Mouse (Mus musculus) lung, embryonic 16.5 days (tissue): ENCODE data around the gene Chrna1. TPM values are rescaled to one million over a fixed set of nuclear protein-coding genes. Genes with fewer than 3 reads are reported as not detected.
A peak's percentile ranks its signal among the peaks of the same experiment; 100 is the strongest.

Experiments used
- ATAC-seq: fragments of 200-750 bp; cut with Nextera tagmentation; 2 replicates; pipeline ENCODE4 v1.8.0; 2017; ENCODE audit warnings: low read depth, mild to moderate bottlenecking, moderate library complexity
- H3K27ac ChIP-seq: fragments of 300-500 bp; sonication (generic); 2 replicates; pipeline ENCODE4 v1.5.1; 2014; ENCODE audit warnings: mild to moderate bottlenecking, control low read depth, low read length
- H3K27me3 ChIP-seq: fragments of 300-500 bp; sonication (generic); 2 replicates; pipeline ENCODE4 v1.6.1; 2014; ENCODE audit warnings: low read depth, low read length, mixed read lengths; ENCODE audit not compliant: control insufficient read depth, insufficient read depth
- H3K36me3 ChIP-seq: fragments of 300-500 bp; sonication (generic); 2 replicates; pipeline ENCODE4 v1.6.1; 2014; ENCODE audit warnings: low read length; ENCODE audit not compliant: control insufficient read depth, insufficient read depth
- H3K4me1 ChIP-seq: fragments of 300-500 bp; sonication (generic); replicated peaks from 2 replicates; pipeline ENCODE4 v1.6.1; 2014; ENCODE audit warnings: low read length, mixed read lengths; ENCODE audit not compliant: control insufficient read depth, insufficient read depth
- H3K4me2 ChIP-seq: fragments of 300-500 bp; sonication (generic); 2 replicates; pipeline ENCODE4 v1.6.1; 2014; ENCODE audit warnings: low read depth, low read length, control low read depth
- H3K4me3 ChIP-seq: fragments of 300-500 bp; sonication (generic); 2 replicates; pipeline ENCODE4 v1.5.1; 2014; ENCODE audit warnings: mild to moderate bottlenecking, low read length, control low read depth
- H3K9ac ChIP-seq: fragments of 300-500 bp; sonication (generic); 2 replicates; pipeline ENCODE4 v1.6.1; 2014; ENCODE audit warnings: low read length, control low read depth
- H3K9me3 ChIP-seq: fragments of 300-500 bp; sonication (generic); 2 replicates; pipeline ENCODE4 v1.6.1; 2016; ENCODE audit warnings: low read length; ENCODE audit not compliant: control insufficient read depth
- WGBS: fragments of 180-500 bp; shearing (Covaris S2); extraction: QIAGEN DNeasy Blood & Tissue Kit; methylation state at CpG from one replicate; pipeline ENCODE4 v1.1.7; 2014; 5-methylcytosine and 5-hydroxymethylcytosine counted together
- polyA plus RNA-seq: library from polyadenylated mRNA; unstranded; fragments of >200 nt; fragmentation: Nextera tagmentation; extraction: Ambion mirVana; gene quantifications from 2 replicates; pipeline ENCODE4 v1.2.1, GENCODE M21; 2015

The Chrna1 gene
- polyA plus RNA-seq, 1 experiment from 2014 or later: 0.26 TPM

GRCm38 (mm10) chr2:73585347-73585831 is 5.3 kb upstream of the Chrna1 start:
- no peaks in the 10 kb centered on the region for H3K27me3 ChIP-seq
- no peaks in the 10 kb centered on the region for H3K9me3 ChIP-seq
- no peaks in the 10 kb centered on the region for H3K36me3 ChIP-seq
- WGBS: 12% methylated on average over 12 of the region's 12 CpGs
- H3K4me3 ChIP-seq: peak overlapping the region; percentile 51
- peak overlapping the region; percentile 71 for H3K9ac ChIP-seq
- H3K27ac ChIP-seq: peak overlapping the region; percentile 60
- peaks cover 19% of the 10 kb centered on the region for H3K4me1 ChIP-seq
- peak overlapping the region; percentile 78 for H3K4me2 ChIP-seq
- ATAC-seq: peak; percentile 41

- Histone ChIP-seq H3K4me1 (peaks cover 13% of the 10 kb centered on the region), H3K27ac (peak overlapping the region; percentile 60), H3K9me3 (no peaks in the 10 kb centered on the region), H3K27me3 (no peaks in the 10 kb centered on the region), H3K9ac (peak overlapping the region; percentile 71), H3K36me3 (no peaks in the 10 kb centered on the region), H3K4me2 (peak overlapping the region; percentile 78), H3K4me3 (peak overlapping the region; percentile 51)
- ATAC-seq: peak; percentile 77
- 1% methylated on average over 17 of the region's 18 CpGs for WGBS
Observed at GRCm38 (mm10) chr2:73584645-73585346, 4.7 kb upstream of the Chrna1 start.

GRCm38 (mm10) chr2:73580720-73581119 is 582 bp upstream of the Chrna1 start:
- 88% methylated on average over 5 of the region's 5 CpGs for WGBS
- Histone ChIP-seq H3K4me2 (no peak overlapping the region), H3K36me3 (no peaks in the 10 kb centered on the region), H3K27ac (no peak overlapping the region), H3K4me1 (no peaks in the 10 kb centered on the region), H3K4me3 (no peak overlapping the region), H3K9me3 (no peaks in the 10 kb centered on the region), H3K27me3 (no peaks in the 10 kb centered on the region), H3K9ac (no peak overlapping the region)
- no peak for ATAC-seq

- Histone ChIP-seq H3K27me3 (no peaks in the 10 kb centered on the region), H3K4me1 (no peaks in the 10 kb centered on the region), H3K36me3 (no peaks in the 10 kb centered on the region), H3K9ac (no peak overlapping the region), H3K4me3 (no peak overlapping the region), H3K27ac (no peak overlapping the region), H3K9me3 (no peaks in the 10 kb centered on the region), H3K4me2 (no peak overlapping the region)
- WGBS: 37% methylated on average over 5 of the region's 5 CpGs
- ATAC-seq: no peak
Observed at GRCm38 (mm10) chr2:73579168-73579567, 970 bp downstream of the Chrna1 start.

- Histone ChIP-seq H3K27ac (no peak overlapping the region), H3K9ac (no peak overlapping the region), H3K9me3 (no peaks in the 10 kb centered on the region), H3K4me2 (no peak overlapping the region), H3K4me1 (no peaks in the 10 kb centered on the region), H3K27me3 (no peaks in the 10 kb centered on the region), H3K36me3 (no peaks in the 10 kb centered on the region), H3K4me3 (no peak overlapping the region)
- 69% methylated on average over 6 of the region's 6 CpGs for whole genome bisulfite sequencing
- no peak for ATAC-seq
Observed at GRCm38 (mm10) chr2:73574418-73574817, 5.7 kb downstream of the Chrna1 start.

GRCm38 (mm10) chr2:73573556-73573955 is 6.6 kb downstream of the Chrna1 start:
- no peaks in the 10 kb centered on the region for H3K4me1 ChIP-seq
- no peak overlapping the region for H3K4me3 ChIP-seq
- no peak overlapping the region for H3K9ac ChIP-seq
- 89% methylated on average over 4 of the region's 4 CpGs for WGBS
- H3K27me3 ChIP-seq: no peaks in the 10 kb centered on the region
- no peak overlapping the region for H3K27ac ChIP-seq
- ATAC-seq: no peak
- H3K4me2 ChIP-seq: no peak overlapping the region
- no peaks in the 10 kb centered on the region for H3K9me3 ChIP-seq
- no peaks in the 10 kb centered on the region for H3K36me3 ChIP-seq

- Histone ChIP-seq H3K4me1 (no peaks in the 10 kb centered on the region), H3K27me3 (no peaks in the 10 kb centered on the region), H3K4me3 (0 out of 2 replicates have a peak overlapping the region, but pooled peaks have one; percentile 3), H3K9ac (no peak overlapping the region), H3K4me2 (peak overlapping the region; percentile 41), H3K9me3 (no peaks in the 10 kb centered on the region), H3K36me3 (no peaks in the 10 kb centered on the region), H3K27ac (no peak overlapping the region)
- 41% methylated on average over 23 of the region's 23 CpGs for WGBS
- ATAC-seq: peak; percentile 72
Observed at GRCm38 (mm10) chr2:73572539-73573372, 7.4 kb downstream of the Chrna1 start.

- no peak overlapping the region for H3K27ac ChIP-seq
- no peaks in the 10 kb centered on the region for H3K36me3 ChIP-seq
- H3K9ac ChIP-seq: no peak overlapping the region
- H3K4me2 ChIP-seq: no peak overlapping the region
- no peaks in the 10 kb centered on the region for H3K4me1 ChIP-seq
- H3K4me3 ChIP-seq: no peak overlapping the region
- ATAC-seq: no peak
- H3K27me3 ChIP-seq: no peaks in the 10 kb centered on the region
- H3K9me3 ChIP-seq: no peaks in the 10 kb centered on the region
- WGBS: 66% methylated on average over 6 of the region's 6 CpGs
Observed at GRCm38 (mm10) chr2:73571901-73572300, 8.2 kb downstream of the Chrna1 start.

- no peaks in the 10 kb centered on the region for H3K27me3 ChIP-seq
- 87% methylated on average over 9 of the region's 9 CpGs for WGBS
- no peaks in the 10 kb centered on the region for H3K36me3 ChIP-seq
- no peak for ATAC-seq
- no peaks in the 10 kb centered on the region for H3K4me1 ChIP-seq
- no peak overlapping the region for H3K4me2 ChIP-seq
- no peaks in the 10 kb centered on the region for H3K9me3 ChIP-seq
- no peak overlapping the region for H3K4me3 ChIP-seq
- H3K9ac ChIP-seq: no peak overlapping the region
- H3K27ac ChIP-seq: no peak overlapping the region
Observed at GRCm38 (mm10) chr2:73571304-73571703, 8.8 kb downstream of the Chrna1 start.
